Mouse (Mus musculus): ENCODE results near the gene Myrfl. TPM values are rescaled to one million over a fixed set of nuclear protein-coding genes. Genes with fewer than 3 reads are reported as not detected.
A peak's percentile ranks its signal among the peaks of the same experiment; 100 is the strongest.

Myrfl gene
- polyA plus RNA-seq, 1 experiment: 22.8 TPM

DNA sequence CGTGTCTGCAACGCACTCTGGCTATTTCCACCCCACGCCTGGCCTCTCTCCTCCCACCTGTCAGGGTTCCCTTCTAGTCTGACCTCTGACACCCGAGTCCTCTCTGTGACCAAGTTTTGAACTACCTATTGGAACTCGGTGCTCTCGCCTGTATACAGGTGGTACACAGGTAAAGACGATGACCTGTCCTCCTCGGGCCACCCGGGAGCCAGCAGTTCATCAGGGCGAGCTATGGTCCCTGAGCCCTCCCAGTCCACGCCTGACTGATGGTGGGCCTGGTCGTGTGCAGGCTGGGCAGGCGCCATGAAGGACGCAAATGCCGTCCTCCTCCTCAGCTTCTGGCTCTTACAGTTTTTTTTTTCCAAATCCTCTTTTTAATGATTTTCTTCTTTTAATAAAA is 24.7 kb upstream of the Myrfl start:
- no peaks in the 10 kb centered on the region for H3K4me1 ChIP-seq (ENCODE audit: control insufficient read depth, insufficient read depth, insufficient read length, low read length)
- 92% methylated on average over 15 of the region's 15 CpGs for WGBS
- H3K27me3 ChIP-seq (ENCODE audit: control insufficient read depth, insufficient read depth, low read length): no peaks in the 10 kb centered on the region
- no peak overlapping the region for H3K27ac ChIP-seq (ENCODE audit: insufficient read depth, low read depth, low read length)
- no peak overlapping the region for H3K4me3 ChIP-seq (ENCODE audit: low read depth, low read length)
- TF ChIP-seq POLR2A (IDR thresholded peaks at IDR 0.05; ENCODE audit: low read depth, low read length): no peak
- no peak for TF ChIP-seq CTCF (IDR thresholded peaks at IDR 0.05; ENCODE audit: extremely low read depth, insufficient read length, insufficient replicate concordance, low read depth, low read length)
- H3K36me3 ChIP-seq (ENCODE audit: control insufficient read depth, insufficient read depth, low read length): peaks cover 53% of the 10 kb centered on the region

DNA sequence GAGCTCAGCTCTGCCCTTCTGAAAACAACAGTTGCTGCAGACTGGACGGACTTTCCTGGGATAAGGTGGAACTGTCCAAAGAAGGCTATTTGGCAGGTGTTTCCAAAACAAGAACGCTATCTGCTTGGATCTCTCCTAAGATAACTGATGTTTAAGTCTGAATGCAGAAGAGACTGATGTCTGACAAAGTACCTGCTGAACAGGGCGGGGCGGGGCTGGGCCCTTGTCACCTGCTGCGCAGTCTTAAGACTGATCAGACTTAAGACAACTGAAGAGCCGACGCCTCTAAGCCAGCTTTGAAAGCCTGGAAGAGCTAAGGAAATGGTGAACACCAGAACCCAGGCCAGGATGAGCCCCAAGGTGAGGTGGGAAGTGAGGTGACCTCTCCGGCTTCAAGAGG is 23.9 kb upstream of the Myrfl start:
- H3K4me1 ChIP-seq (ENCODE audit: control insufficient read depth, insufficient read depth, insufficient read length, low read length): no peaks in the 10 kb centered on the region
- no peak for TF ChIP-seq POLR2A (IDR thresholded peaks at IDR 0.05; ENCODE audit: low read depth, low read length)
- TF ChIP-seq CTCF (IDR thresholded peaks at IDR 0.05; ENCODE audit: extremely low read depth, insufficient read length, insufficient replicate concordance, low read depth, low read length): no peak
- H3K36me3 ChIP-seq (ENCODE audit: control insufficient read depth, insufficient read depth, low read length): peaks cover 56% of the 10 kb centered on the region
- no peak overlapping the region for H3K4me3 ChIP-seq (ENCODE audit: low read depth, low read length)
- H3K27ac ChIP-seq (ENCODE audit: insufficient read depth, low read depth, low read length): no peak overlapping the region
- no peaks in the 10 kb centered on the region for H3K27me3 ChIP-seq (ENCODE audit: control insufficient read depth, insufficient read depth, low read length)
- 79% methylated on average over 8 of the region's 8 CpGs for WGBS

DNA sequence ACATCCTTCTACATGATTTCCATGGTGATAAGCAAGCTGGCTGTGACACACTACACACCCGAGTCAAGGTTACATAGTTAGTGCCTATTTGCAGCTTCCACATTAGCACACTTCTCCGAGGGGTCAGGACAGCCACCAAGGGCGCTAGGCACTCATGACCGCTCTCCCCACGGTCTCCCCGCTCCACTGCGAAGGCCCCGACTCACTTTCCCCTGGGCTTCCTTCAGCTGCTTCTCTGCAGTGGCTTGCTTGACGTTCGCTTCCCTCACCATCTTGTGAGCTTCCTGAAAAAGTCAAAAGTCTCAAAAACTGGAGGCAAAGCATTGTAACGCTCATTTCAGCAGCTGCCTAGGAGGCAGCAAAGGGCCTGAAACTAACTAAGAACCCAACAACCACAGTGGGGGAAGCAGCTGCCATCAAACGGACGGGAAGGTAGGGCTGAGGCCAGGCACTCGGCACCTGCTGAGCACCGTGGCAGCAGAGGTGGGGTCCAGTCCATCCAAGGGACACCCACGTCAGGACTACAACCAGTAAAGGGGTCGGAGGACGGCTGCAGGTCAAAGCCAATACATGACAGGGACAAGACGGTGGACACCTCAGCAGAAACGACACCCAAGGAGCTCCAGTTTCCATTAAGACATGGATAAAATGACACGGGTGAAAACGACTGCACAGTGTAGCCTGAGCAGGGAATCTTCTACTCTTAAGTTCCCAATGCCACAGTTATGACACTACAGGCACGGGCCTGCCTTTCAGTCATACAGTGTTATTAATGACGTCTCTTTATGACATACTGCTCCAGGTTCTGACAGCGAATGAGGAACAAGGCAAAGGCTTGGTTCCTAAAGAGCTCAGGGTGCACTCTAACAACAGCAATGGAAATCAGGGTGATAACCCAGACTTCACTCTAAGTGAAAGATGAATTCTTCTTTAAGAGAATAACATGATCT is 22.9 kb upstream of the Myrfl start:
- Histone ChIP-seq H3K4me1 (ENCODE audit: control insufficient read depth, insufficient read depth, insufficient read length, low read length) (no peaks in the 10 kb centered on the region), H3K4me3 (ENCODE audit: low read depth, low read length) (no peak overlapping the region), H3K36me3 (ENCODE audit: control insufficient read depth, insufficient read depth, low read length) (peaks cover 57% of the 10 kb centered on the region), H3K27ac (ENCODE audit: insufficient read depth, low read depth, low read length) (no peak overlapping the region), H3K27me3 (ENCODE audit: control insufficient read depth, insufficient read depth, low read length) (no peaks in the 10 kb centered on the region)
- TF ChIP-seq POLR2A (IDR thresholded peaks at IDR 0.05; ENCODE audit: low read depth, low read length): no peak
- no peak for TF ChIP-seq CTCF (IDR thresholded peaks at IDR 0.05; ENCODE audit: extremely low read depth, insufficient read length, insufficient replicate concordance, low read depth, low read length)
- 87% methylated on average over 25 of the region's 25 CpGs for WGBS

DNA sequence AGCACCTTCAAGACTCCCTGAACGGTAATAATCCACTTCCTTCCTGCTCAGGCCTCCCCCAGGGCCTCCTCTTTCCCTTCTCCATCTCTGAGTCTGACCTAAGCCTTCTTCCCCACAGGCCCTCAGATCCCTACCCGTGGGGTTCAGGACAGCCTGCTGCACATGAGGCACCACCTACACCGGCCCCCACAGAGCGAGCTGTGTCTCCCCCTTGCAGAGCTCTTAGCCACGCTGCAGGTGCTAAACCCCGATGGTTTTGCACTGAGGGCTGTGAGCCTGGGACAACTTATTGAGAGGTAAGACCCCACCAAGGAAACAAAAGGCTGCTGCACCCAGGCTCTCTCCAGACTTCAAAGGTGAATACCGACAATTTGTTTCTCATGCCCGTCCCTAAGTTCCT is 19.9 kb upstream of the Myrfl start:
- H3K4me3 ChIP-seq (ENCODE audit: low read depth, low read length): no peak overlapping the region
- WGBS: 80% methylated on average over 8 of the region's 8 CpGs

DNA sequence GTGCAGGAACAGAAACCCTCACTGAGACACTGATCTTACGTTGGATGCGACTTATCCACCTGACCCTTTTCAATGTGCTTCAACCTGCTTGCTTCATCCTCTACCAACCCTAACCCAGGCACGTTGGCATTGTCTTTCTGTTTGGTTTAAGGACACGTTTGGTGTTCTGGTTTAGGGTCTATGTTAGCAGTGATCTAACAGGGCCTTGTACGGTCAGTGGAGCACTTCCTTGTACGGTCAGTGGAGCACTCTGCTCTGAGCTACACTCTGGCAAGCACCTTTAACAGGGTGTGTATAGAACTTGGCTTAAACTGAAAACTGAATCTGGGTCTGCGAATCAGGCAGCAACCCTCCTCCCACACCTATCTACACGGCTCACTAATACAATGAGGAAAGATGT is 18.6 kb upstream of the Myrfl start:
- H3K36me3 ChIP-seq (ENCODE audit: control insufficient read depth, insufficient read depth, low read length): peaks cover 64% of the 10 kb centered on the region
- no peaks in the 10 kb centered on the region for H3K4me1 ChIP-seq (ENCODE audit: control insufficient read depth, insufficient read depth, insufficient read length, low read length)
- H3K4me3 ChIP-seq (ENCODE audit: low read depth, low read length): no peak overlapping the region
- no peak for TF ChIP-seq POLR2A (IDR thresholded peaks at IDR 0.05; ENCODE audit: low read depth, low read length)
- TF ChIP-seq CTCF (IDR thresholded peaks at IDR 0.05; ENCODE audit: extremely low read depth, insufficient read length, insufficient replicate concordance, low read depth, low read length): no peak
- H3K27ac ChIP-seq (ENCODE audit: insufficient read depth, low read depth, low read length): no peak overlapping the region
- WGBS: 91% methylated on average over 8 of the region's 8 CpGs
- H3K27me3 ChIP-seq (ENCODE audit: control insufficient read depth, insufficient read depth, low read length): no peaks in the 10 kb centered on the region

More for the DNA sequence above, 19.9 kb upstream of the Myrfl start:
- Histone ChIP-seq H3K27ac (ENCODE audit: insufficient read depth, low read depth, low read length) (no peak overlapping the region), H3K27me3 (ENCODE audit: control insufficient read depth, insufficient read depth, low read length) (no peaks in the 10 kb centered on the region), H3K36me3 (ENCODE audit: control insufficient read depth, insufficient read depth, low read length) (peaks cover 59% of the 10 kb centered on the region), H3K4me1 (ENCODE audit: control insufficient read depth, insufficient read depth, insufficient read length, low read length) (no peaks in the 10 kb centered on the region)
- TF ChIP-seq CTCF (IDR thresholded peaks at IDR 0.05; ENCODE audit: extremely low read depth, insufficient read length, insufficient replicate concordance, low read depth, low read length) (no peak), POLR2A (IDR thresholded peaks at IDR 0.05; ENCODE audit: low read depth, low read length) (no peak)

DNA sequence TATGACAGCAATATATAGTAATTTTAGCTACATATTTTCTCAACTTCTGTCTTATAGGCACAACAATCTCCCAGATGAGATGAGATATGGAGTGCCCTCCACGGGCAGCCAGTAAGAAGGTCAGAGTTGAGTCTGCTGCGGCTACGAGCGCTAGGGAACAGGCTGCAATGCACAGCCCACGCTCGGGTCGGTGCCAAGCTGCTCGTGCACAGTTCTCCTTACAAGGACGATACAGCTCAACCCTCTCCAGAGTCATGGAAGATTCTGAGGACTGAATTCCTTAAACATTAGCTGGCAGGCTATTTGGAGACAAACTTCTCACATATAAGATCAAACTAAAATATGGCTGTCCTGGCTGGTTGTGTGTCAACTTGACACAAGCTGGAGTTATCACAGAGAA is 17.9 kb upstream of the Myrfl start:
- H3K4me1 ChIP-seq (ENCODE audit: control insufficient read depth, insufficient read depth, insufficient read length, low read length): no peaks in the 10 kb centered on the region
- H3K27me3 ChIP-seq (ENCODE audit: control insufficient read depth, insufficient read depth, low read length): no peaks in the 10 kb centered on the region
- no peak overlapping the region for H3K4me3 ChIP-seq (ENCODE audit: low read depth, low read length)
- TF ChIP-seq POLR2A (IDR thresholded peaks at IDR 0.05; ENCODE audit: low read depth, low read length) (no peak), CTCF (IDR thresholded peaks at IDR 0.05; ENCODE audit: extremely low read depth, insufficient read length, insufficient replicate concordance, low read depth, low read length) (no peak)
- peaks cover 68% of the 10 kb centered on the region for H3K36me3 ChIP-seq (ENCODE audit: control insufficient read depth, insufficient read depth, low read length)
- H3K27ac ChIP-seq (ENCODE audit: insufficient read depth, low read depth, low read length): peak overlapping the region; percentile 27; the same call in 1 of the 2 replicates
- 79% methylated on average over 9 of the region's 9 CpGs for WGBS

DNA sequence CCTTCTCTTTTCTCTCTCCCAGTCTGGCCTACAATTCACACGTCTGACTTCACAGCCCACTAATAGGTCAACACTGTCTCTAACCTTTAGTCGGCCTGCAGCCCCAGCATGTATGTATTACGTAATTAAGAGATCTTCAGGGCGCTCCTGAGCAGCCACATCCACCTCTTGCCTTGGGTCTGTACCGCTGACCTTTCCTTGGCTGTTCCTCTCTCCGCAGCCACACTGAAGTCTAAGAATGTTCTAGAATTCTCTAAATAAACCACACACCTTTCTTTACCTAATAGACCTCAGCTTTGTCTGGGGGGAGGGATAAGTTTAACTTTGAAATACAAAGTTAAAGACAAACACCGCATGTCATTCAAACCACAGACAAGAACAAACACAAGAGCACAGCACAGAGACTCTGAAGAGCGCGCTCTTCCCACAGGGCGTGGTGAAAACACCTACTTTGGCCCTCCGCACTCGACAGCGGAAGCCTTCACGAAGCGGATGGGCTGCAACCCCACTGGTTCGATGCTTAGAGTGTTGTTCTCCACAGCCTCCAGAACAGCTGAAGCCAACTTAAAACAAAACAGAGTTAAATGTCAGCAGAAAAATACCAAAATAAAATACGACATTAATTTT is 17.0 kb upstream of the Myrfl start:
- Histone ChIP-seq H3K4me3 (ENCODE audit: low read depth, low read length) (no peak overlapping the region), H3K27me3 (ENCODE audit: control insufficient read depth, insufficient read depth, low read length) (no peaks in the 10 kb centered on the region), H3K4me1 (ENCODE audit: control insufficient read depth, insufficient read depth, insufficient read length, low read length) (no peaks in the 10 kb centered on the region), H3K27ac (ENCODE audit: insufficient read depth, low read depth, low read length) (no peak overlapping the region), H3K36me3 (ENCODE audit: control insufficient read depth, insufficient read depth, low read length) (peaks cover 72% of the 10 kb centered on the region)
- WGBS: 85% methylated on average over 17 of the region's 17 CpGs
- no peak for TF ChIP-seq CTCF (IDR thresholded peaks at IDR 0.05; ENCODE audit: extremely low read depth, insufficient read length, insufficient replicate concordance, low read depth, low read length)
- TF ChIP-seq POLR2A (IDR thresholded peaks at IDR 0.05; ENCODE audit: low read depth, low read length): no peak

Data from small intestine, adult 2 months (tissue).